Mouse (Mus musculus): Measurements from ENCODE around the gene Fgf15.

DNA sequence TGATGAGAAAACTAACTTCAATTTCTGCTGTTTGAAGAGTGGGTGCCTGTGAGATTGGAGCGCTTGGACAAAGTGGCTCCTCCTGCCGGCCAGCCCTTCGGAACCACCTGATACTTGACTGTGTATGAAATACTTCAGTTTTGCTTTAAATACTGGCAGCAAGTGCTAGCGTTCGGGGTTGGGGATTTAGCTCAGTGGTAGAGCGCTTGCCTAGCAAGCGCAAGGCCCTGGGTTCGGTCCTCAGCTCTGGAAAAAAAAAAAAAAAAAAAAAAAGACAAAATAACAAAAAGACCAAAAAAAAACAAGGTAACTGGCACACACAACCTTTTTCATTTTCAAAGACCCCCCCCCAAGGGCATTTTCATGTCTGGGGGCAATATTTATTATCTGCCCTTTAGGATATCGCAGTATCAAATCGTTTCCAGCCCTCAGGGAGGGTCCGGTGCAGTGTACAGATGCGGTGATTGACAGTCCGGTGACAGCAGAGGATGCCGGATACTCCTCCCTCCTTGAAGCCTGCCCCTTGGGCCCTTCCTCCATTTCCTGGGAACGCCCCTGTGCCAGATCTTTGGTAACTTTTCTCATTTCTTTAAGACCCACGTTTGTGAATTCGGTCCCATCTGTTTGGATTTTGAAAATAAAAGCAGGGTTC, 18.1 kb downstream of the Fgf15 start:
- TF ChIP-seq MYC (IDR thresholded peaks at IDR 0.05; ENCODE audit: low read depth, low read length) (no peak), MEF2A (IDR thresholded peaks at IDR 0.05; ENCODE audit: borderline replicate concordance, low read depth, low read length) (no peak; the same call in 1 of the 2 replicates), POLR2A (IDR thresholded peaks at IDR 0.05; ENCODE audit: low read depth, low read length) (no peak), USF2 (conservative IDR thresholded peaks at IDR 0.05; ENCODE audit: low read depth, low read length) (0 out of 2 replicates have a peak, but pooled peaks have one; percentile 2), CTCF (conservative IDR thresholded peaks at IDR 0.05 in 1 of 2, IDR thresholded peaks at IDR 0.05 in 1 of 2; ENCODE audit: low read depth in 2 of 2, low read length in 2 of 2) (peak in 1 of 2 experiments; percentile 62; a peak in 2 of 4 replicates), TBP (conservative IDR thresholded peaks at IDR 0.05; ENCODE audit: low read depth, low read length) (peak; percentile 98), KAT2A (IDR thresholded peaks at IDR 0.05; ENCODE audit: insufficient replicate concordance, low read length) (0 out of 2 replicates have a peak, but pooled peaks have one; percentile 26), ZKSCAN1 (IDR thresholded peaks at IDR 0.05; ENCODE audit: borderline replicate concordance, low read depth, low read length) (no peak), USF1 (IDR thresholded peaks at IDR 0.05; ENCODE audit: low read depth, low read length) (no peak), EP300 (IDR thresholded peaks at IDR 0.05; ENCODE audit: low read length) (no peak), MAFK (IDR thresholded peaks at IDR 0.05; ENCODE audit: insufficient replicate concordance, low read length) (peak; percentile 84; the same call in 1 of the 2 replicates), MAX (IDR thresholded peaks at IDR 0.05; ENCODE audit: low read length) (peak; percentile 15; the same call in 1 of the 2 replicates)

Data from CH12.LX (cell line).